Mouse (Mus musculus) heart, postnatal 0 days (tissue): ENCODE measurements at regions not wholly inside any gene's neighbourhood (a gene's known extent, or its start where the extent isn't known, plus 50 kb on each side); places are given as distances from the start of the nearest gene placed in this dataset.
"Not testable (repeated sequence)": the region's sequence is repeated elsewhere in the genome, so short reads cannot be mapped to it uniquely, and the experiment has no call there.

Experiments
- CTCF ChIP-seq: IDR thresholded peaks from 2 replicates; pipeline ENCODE4 v1.5.1; 2016; ENCODE audit warnings: antibody characterized with exemption, control low read depth, low read depth
- EP300 ChIP-seq: IDR thresholded peaks from 2 replicates; pipeline ENCODE4 v1.6.1; 2016; ENCODE audit warnings: antibody characterized with exemption, low read depth

DNA sequence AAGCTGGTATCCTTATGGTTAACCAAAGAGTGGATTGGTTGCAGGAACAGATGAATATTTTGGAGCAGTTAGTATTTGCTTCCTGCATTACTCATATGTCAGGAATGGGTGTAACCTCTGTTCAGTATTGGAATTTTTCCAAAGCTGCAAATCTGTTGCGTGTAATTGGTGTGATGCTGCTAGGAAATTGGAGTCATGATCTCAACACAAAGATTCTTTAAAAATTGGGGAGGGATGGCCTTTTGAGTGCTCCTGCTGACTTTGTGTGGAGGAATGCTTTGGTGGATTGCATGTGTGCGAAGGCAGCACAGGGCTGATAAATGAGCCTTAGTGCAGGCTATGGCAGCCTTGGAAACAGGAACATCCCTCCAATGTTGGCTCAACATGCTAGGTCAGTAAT, 331.2 kb upstream of the Htr2a start:
- not testable (repeated sequence) for TF ChIP-seq CTCF, EP300
